Mouse (Mus musculus): ENCODE results near the gene Crb2. TPM values are rescaled to one million over a fixed set of nuclear protein-coding genes. Genes with fewer than 3 reads are reported as not detected.

The Crb2 gene
- total RNA-seq, 1 experiment: 1.7 TPM

DNA sequence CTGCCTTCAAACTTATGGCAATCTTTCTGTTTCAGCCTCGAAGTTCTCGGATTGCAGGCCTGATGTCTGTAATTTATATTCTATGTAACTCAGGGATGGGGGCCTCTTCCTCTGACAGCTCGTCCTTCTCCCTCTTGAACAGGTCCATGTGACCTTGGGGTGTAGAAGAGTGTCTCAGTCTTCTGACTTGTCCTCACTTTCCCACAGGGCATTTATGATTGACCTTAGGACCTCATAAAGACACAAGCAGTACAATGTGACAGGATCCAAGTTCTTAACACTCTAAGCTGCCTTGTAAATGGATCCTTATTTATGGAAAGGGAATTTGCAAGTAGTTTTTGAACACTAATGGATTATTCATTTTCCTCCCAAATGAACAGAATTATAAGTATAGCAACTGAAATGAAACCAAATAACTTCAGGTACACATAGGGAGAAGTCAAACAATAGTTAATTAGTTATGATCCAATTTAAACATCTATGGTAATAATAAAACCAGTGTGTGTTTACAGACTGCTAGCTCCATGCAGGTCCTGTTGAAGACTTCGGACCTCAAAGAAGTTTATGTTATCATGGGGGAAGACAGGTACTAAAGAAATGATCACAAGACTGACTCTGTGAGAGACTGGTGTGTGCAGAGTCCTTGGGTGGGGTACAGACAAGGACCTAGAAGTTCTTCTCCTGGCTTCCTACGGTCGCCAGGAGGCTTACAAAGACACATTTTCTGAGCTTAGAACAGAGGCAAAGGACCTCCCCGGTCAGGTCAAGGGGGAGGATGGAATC, 62.3 kb downstream of the Crb2 start:
- Histone ChIP-seq H3K9ac (ENCODE audit: insufficient read depth, low read depth, low read length, poor library complexity, severe bottlenecking) (no peak overlapping the region), H3K27ac (ENCODE audit: insufficient read depth, low read depth, low read length, poor library complexity, severe bottlenecking) (no peak overlapping the region), H3K4me3 (ENCODE audit: insufficient read depth in 1 of 2, low read depth in 1 of 2, low read length in 2 of 2, poor library complexity in 1 of 2, severe bottlenecking in 1 of 2) (no peak overlapping the region), H3K9me3 (ENCODE audit: control insufficient read depth, insufficient read depth, low read depth, low read length) (no peaks in the 10 kb centered on the region), H3K36me3 (ENCODE audit: control insufficient read depth, insufficient read depth, low read length, poor library complexity, severe bottlenecking) (no peaks in the 10 kb centered on the region), H3K4me1 (ENCODE audit: control insufficient read depth in 2 of 2, insufficient read depth in 2 of 2, low read length in 2 of 2, poor library complexity in 1 of 2) (no peaks in the 10 kb centered on the region)
- DNase-seq (ENCODE audit: low read depth, low spot score): no peak
- in situ Hi-C loops (cut with MboI; ENCODE audit: low sequenced_read_pairs in 2 of 2, unreplicated experiment in 2 of 2): no loop called here
- TF ChIP-seq ZC3H11A (IDR thresholded peaks at IDR 0.05; ENCODE audit: borderline replicate concordance, low read depth, low read length) (no peak), ZNF384 (IDR thresholded peaks at IDR 0.05; ENCODE audit: low read depth, low read length) (no peak), CHD2 (IDR thresholded peaks at IDR 0.05; ENCODE audit: low read depth, low read length) (no peak), HCFC1 (IDR thresholded peaks at IDR 0.05; ENCODE audit: borderline replicate concordance, insufficient read depth, low read length) (no peak), MAFK (IDR thresholded peaks at IDR 0.05; ENCODE audit: insufficient read depth, low read depth, low read length) (no peak)

GRCm38 (mm10) chr2:37839922-37840321, 63.9 kb downstream of the Crb2 start:
- no peak for DNase-seq (ENCODE audit: low read depth, low spot score)
- TF ChIP-seq CHD2 (IDR thresholded peaks at IDR 0.05; ENCODE audit: low read depth, low read length) (no peak), MAFK (IDR thresholded peaks at IDR 0.05; ENCODE audit: insufficient read depth, low read depth, low read length) (no peak), HCFC1 (IDR thresholded peaks at IDR 0.05; ENCODE audit: borderline replicate concordance, insufficient read depth, low read length) (no peak), ZNF384 (IDR thresholded peaks at IDR 0.05; ENCODE audit: low read depth, low read length) (no peak), ZC3H11A (IDR thresholded peaks at IDR 0.05; ENCODE audit: borderline replicate concordance, low read depth, low read length) (no peak)
- Histone ChIP-seq H3K9ac (ENCODE audit: insufficient read depth, low read depth, low read length, poor library complexity, severe bottlenecking) (no peak overlapping the region), H3K4me3 (ENCODE audit: insufficient read depth in 1 of 2, low read depth in 1 of 2, low read length in 2 of 2, poor library complexity in 1 of 2, severe bottlenecking in 1 of 2) (no peak overlapping the region), H3K36me3 (ENCODE audit: control insufficient read depth, insufficient read depth, low read length, poor library complexity, severe bottlenecking) (no peaks in the 10 kb centered on the region), H3K9me3 (ENCODE audit: control insufficient read depth, insufficient read depth, low read depth, low read length) (no peaks in the 10 kb centered on the region), H3K27ac (ENCODE audit: insufficient read depth, low read depth, low read length, poor library complexity, severe bottlenecking) (no peak overlapping the region), H3K4me1 (ENCODE audit: control insufficient read depth in 2 of 2, insufficient read depth in 2 of 2, low read length in 2 of 2, poor library complexity in 1 of 2) (no peaks in the 10 kb centered on the region)
- in situ Hi-C loops (cut with MboI; ENCODE audit: low sequenced_read_pairs in 2 of 2, unreplicated experiment in 2 of 2): no loop called here

- Histone ChIP-seq H3K9me3 (ENCODE audit: control insufficient read depth, insufficient read depth, low read depth, low read length) (no peaks in the 10 kb centered on the region), H3K27ac (ENCODE audit: insufficient read depth, low read depth, low read length, poor library complexity, severe bottlenecking) (no peak overlapping the region), H3K4me3 (ENCODE audit: insufficient read depth in 1 of 2, low read depth in 1 of 2, low read length in 2 of 2, poor library complexity in 1 of 2, severe bottlenecking in 1 of 2) (no peak overlapping the region), H3K9ac (ENCODE audit: insufficient read depth, low read depth, low read length, poor library complexity, severe bottlenecking) (no peak overlapping the region), H3K36me3 (ENCODE audit: control insufficient read depth, insufficient read depth, low read length, poor library complexity, severe bottlenecking) (no peaks in the 10 kb centered on the region), H3K4me1 (ENCODE audit: control insufficient read depth in 2 of 2, insufficient read depth in 2 of 2, low read length in 2 of 2, poor library complexity in 1 of 2) (no peaks in the 10 kb centered on the region)
- TF ChIP-seq MAFK (IDR thresholded peaks at IDR 0.05; ENCODE audit: insufficient read depth, low read depth, low read length): no peak
- TF ChIP-seq CHD2 (IDR thresholded peaks at IDR 0.05; ENCODE audit: low read depth, low read length): no peak
- TF ChIP-seq ZNF384 (IDR thresholded peaks at IDR 0.05; ENCODE audit: low read depth, low read length): no peak
- TF ChIP-seq HCFC1 (IDR thresholded peaks at IDR 0.05; ENCODE audit: borderline replicate concordance, insufficient read depth, low read length): no peak
- no peak for TF ChIP-seq ZC3H11A (IDR thresholded peaks at IDR 0.05; ENCODE audit: borderline replicate concordance, low read depth, low read length)
- no peak for DNase-seq (ENCODE audit: low read depth, low spot score)
- in situ Hi-C loops (cut with MboI; ENCODE audit: low sequenced_read_pairs in 2 of 2, unreplicated experiment in 2 of 2): no loop called here
Observed at GRCm38 (mm10) chr2:37842151-37842569, 66.1 kb downstream of the Crb2 start.

DNA sequence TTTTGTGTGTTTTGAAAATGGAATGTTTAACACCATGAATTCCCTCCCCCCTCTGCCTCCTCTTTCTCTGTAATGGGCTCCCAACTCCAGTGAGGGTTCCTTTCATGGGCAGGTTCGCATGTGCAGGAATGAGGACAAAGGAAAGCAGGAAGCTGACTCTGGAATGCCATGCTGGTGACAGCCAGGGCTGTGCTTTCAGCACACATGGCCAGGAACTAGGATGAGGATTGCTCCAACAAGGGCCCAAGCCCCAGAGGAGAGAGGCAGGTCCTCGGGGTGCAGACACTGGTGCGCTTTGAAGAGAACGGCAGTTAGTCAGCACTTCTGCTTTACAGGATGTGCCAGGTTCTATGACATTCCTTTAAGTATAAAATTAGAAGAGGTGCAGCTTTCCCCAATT, 66.7 kb downstream of the Crb2 start:
- no peak overlapping the region for H3K9ac ChIP-seq (ENCODE audit: insufficient read depth, low read depth, low read length, poor library complexity, severe bottlenecking)
- no peaks in the 10 kb centered on the region for H3K9me3 ChIP-seq (ENCODE audit: control insufficient read depth, insufficient read depth, low read depth, low read length)
- H3K4me3 ChIP-seq (ENCODE audit: insufficient read depth in 1 of 2, low read depth in 1 of 2, low read length in 2 of 2, poor library complexity in 1 of 2, severe bottlenecking in 1 of 2): no peak overlapping the region
- in situ Hi-C loops (cut with MboI; ENCODE audit: low sequenced_read_pairs in 2 of 2, unreplicated experiment in 2 of 2): no loop called here
- H3K4me1 ChIP-seq (ENCODE audit: control insufficient read depth in 2 of 2, insufficient read depth in 2 of 2, low read length in 2 of 2, poor library complexity in 1 of 2): no peaks in the 10 kb centered on the region
- no peak for TF ChIP-seq ZC3H11A (IDR thresholded peaks at IDR 0.05; ENCODE audit: borderline replicate concordance, low read depth, low read length)
- TF ChIP-seq CHD2 (IDR thresholded peaks at IDR 0.05; ENCODE audit: low read depth, low read length): no peak
- TF ChIP-seq MAFK (IDR thresholded peaks at IDR 0.05; ENCODE audit: insufficient read depth, low read depth, low read length): no peak
- TF ChIP-seq HCFC1 (IDR thresholded peaks at IDR 0.05; ENCODE audit: borderline replicate concordance, insufficient read depth, low read length): no peak
- no peak for TF ChIP-seq ZNF384 (IDR thresholded peaks at IDR 0.05; ENCODE audit: low read depth, low read length)
- DNase-seq (ENCODE audit: low read depth, low spot score): no peak
- no peak overlapping the region for H3K27ac ChIP-seq (ENCODE audit: insufficient read depth, low read depth, low read length, poor library complexity, severe bottlenecking)
- H3K36me3 ChIP-seq (ENCODE audit: control insufficient read depth, insufficient read depth, low read length, poor library complexity, severe bottlenecking): no peaks in the 10 kb centered on the region

Other genes starting within 250 kb of the Crb2 start
- 36.7 and 37.3 TPM in 2 replicates for gene Strbp, start 72.4 kb upstream of the Crb2 start, total RNA-seq (2012; rRNA removed)